Mouse (Mus musculus): Measurements from ENCODE around the gene Renbp. TPM values are rescaled to one million over a fixed set of nuclear protein-coding genes. Genes with fewer than 3 reads are reported as not detected.

The Renbp gene
- total and polyA plus RNA-seq, 2 experiments from 2014 or later, result 12.4 to 13.1 TPM

DNA sequence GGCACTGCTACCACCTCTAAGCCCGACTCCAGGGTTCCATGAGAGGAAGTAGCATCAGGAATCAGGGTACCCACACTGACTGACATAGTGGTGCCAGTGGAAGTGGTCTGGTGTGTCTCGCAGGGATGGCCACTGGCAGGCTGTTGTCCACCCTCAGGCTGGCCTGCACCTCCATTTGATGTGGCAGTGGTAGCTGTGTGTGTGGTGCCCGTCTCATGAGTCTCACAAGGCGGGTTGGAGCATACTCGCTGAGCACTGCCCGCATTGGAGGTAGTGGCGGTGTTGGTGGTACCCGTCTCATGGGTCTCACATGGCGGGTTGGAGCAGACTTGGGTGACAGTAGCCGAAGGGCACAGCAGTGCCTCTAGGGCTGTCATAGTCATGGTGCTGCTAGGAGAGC, 18.7 kb upstream of the Renbp start:
- DNase-seq, result no peak
- no peaks in the 10 kb centered on the region for H3K4me1 ChIP-seq (ENCODE audit: insufficient read depth)
- no peak overlapping the region for H3K4me2 ChIP-seq (ENCODE audit: low read depth)
- no peak overlapping the region for H3K27ac ChIP-seq (ENCODE audit: low read depth, low read length)
- TF ChIP-seq CTCF (IDR thresholded peaks at IDR 0.05; ENCODE audit: low read depth), result no peak
- H3K36me3 ChIP-seq (ENCODE audit: insufficient read depth), result peaks cover 72% of the 10 kb centered on the region
- H3K4me3 ChIP-seq (ENCODE audit: low read depth, low read length), result no peak overlapping the region
- 91% methylated on average over 10 of the region's 10 CpGs for WGBS
- H3K9ac ChIP-seq, result no peak overlapping the region
- no peaks in the 10 kb centered on the region for H3K27me3 ChIP-seq (ENCODE audit: insufficient read depth, low read length)
- H3K9me3 ChIP-seq (ENCODE audit: low read length), result no peaks in the 10 kb centered on the region
- ATAC-seq, result peak; percentile 18; the same call in 1 of the 2 replicates

DNA sequence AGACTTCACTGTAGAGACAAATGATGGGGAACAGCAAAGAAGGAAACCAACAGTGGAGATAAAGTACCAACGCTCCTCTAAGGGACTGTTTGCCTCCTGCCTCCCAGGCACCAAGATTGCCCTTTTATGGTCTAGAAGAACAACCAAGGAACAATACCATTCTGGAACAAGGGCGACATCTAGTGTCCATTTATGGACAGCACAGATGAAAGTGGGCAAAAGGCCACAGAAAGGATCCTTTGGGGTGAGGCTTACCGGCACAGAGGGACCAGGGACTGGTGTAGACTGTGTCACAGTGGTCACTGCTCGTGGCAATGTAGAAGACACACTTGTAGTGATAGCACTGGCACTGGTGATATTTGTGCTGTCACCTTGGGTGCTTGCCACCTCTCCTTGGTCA, 18.0 kb upstream of the Renbp start:
- Histone ChIP-seq H3K27ac (ENCODE audit: low read depth, low read length) (no peak overlapping the region; the same call in 1 of the 2 replicates), H3K36me3 (ENCODE audit: insufficient read depth) (peaks cover 75% of the 10 kb centered on the region), H3K9me3 (ENCODE audit: low read length) (no peaks in the 10 kb centered on the region), H3K4me3 (ENCODE audit: low read depth, low read length) (no peak overlapping the region), H3K4me1 (ENCODE audit: insufficient read depth) (no peaks in the 10 kb centered on the region), H3K9ac (no peak overlapping the region), H3K4me2 (ENCODE audit: low read depth) (no peak overlapping the region), H3K27me3 (ENCODE audit: insufficient read depth, low read length) (no peaks in the 10 kb centered on the region)
- 32% methylated on average over 4 of the region's 4 CpGs for WGBS
- TF ChIP-seq CTCF (IDR thresholded peaks at IDR 0.05; ENCODE audit: low read depth), result peak; percentile 79
- peak; percentile 71 for ATAC-seq
- DNase-seq, result peak; percentile 80

DNA sequence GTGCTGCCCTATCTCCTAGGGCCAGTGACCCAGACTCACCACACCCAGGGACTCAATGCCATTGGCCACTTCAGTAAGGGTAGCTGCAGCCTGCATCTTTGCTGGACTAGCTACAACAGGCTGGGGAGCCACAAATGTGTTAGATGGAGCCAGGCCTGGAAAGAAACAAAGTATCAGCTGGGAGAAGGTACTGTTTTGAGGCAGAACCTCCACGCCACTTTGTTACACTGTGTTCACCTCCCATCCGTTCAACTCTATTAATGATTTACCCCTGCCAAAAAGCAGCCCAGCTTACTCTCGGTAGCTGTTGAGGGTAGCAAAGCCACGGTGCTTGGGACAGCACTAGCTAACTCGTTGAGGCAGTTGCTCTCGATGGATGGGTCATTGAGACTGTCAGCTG, 16.2 kb upstream of the Renbp start:
- H3K9me3 ChIP-seq (ENCODE audit: low read length), result no peaks in the 10 kb centered on the region
- TF ChIP-seq CTCF (IDR thresholded peaks at IDR 0.05; ENCODE audit: low read depth), result no peak
- no peak overlapping the region for H3K27ac ChIP-seq (ENCODE audit: low read depth, low read length)
- WGBS, result 85% methylated on average over 6 of the region's 6 CpGs
- H3K27me3 ChIP-seq (ENCODE audit: insufficient read depth, low read length), result no peaks in the 10 kb centered on the region
- H3K4me1 ChIP-seq (ENCODE audit: insufficient read depth), result no peaks in the 10 kb centered on the region
- no peak overlapping the region for H3K4me3 ChIP-seq (ENCODE audit: low read depth, low read length)
- no peak overlapping the region for H3K9ac ChIP-seq
- DNase-seq (no peak), ATAC-seq (no peak)
- peaks cover 75% of the 10 kb centered on the region for H3K36me3 ChIP-seq (ENCODE audit: insufficient read depth)
- no peak overlapping the region for H3K4me2 ChIP-seq (ENCODE audit: low read depth)

DNA sequence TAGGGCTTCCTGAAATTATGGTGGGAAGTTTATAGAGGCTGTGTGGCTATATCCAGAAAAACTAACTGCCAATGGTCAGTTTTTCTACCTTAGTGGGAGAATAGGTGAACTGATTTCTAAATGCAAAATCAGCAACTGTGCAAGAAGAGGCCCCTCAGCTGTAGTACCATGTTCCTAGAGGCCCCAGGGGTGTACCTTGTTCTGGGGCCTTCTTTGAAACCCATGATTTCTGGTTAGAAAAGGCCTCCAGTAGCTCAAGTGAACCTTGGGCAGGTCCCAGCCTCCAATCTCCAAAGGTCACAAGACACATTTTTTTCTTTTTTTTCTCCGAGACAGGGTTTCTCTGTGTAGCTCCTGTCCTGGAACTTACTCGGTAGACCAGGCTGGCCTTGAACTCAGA, 11.6 kb upstream of the Renbp start:
- 84% methylated on average over 2 of the region's 2 CpGs for WGBS
- TF ChIP-seq CTCF (IDR thresholded peaks at IDR 0.05; ENCODE audit: low read depth), result no peak
- H3K4me1 ChIP-seq (ENCODE audit: insufficient read depth), result no peaks in the 10 kb centered on the region
- ATAC-seq, result no peak
- no peaks in the 10 kb centered on the region for H3K9me3 ChIP-seq (ENCODE audit: low read length)
- no peak overlapping the region for H3K9ac ChIP-seq
- no peak for DNase-seq
- no peaks in the 10 kb centered on the region for H3K27me3 ChIP-seq (ENCODE audit: insufficient read depth, low read length)
- H3K4me3 ChIP-seq (ENCODE audit: low read depth, low read length), result no peak overlapping the region
- no peak overlapping the region for H3K27ac ChIP-seq (ENCODE audit: low read depth, low read length)
- H3K36me3 ChIP-seq (ENCODE audit: insufficient read depth), result peaks cover 45% of the 10 kb centered on the region
- no peak overlapping the region for H3K4me2 ChIP-seq (ENCODE audit: low read depth)

DNA sequence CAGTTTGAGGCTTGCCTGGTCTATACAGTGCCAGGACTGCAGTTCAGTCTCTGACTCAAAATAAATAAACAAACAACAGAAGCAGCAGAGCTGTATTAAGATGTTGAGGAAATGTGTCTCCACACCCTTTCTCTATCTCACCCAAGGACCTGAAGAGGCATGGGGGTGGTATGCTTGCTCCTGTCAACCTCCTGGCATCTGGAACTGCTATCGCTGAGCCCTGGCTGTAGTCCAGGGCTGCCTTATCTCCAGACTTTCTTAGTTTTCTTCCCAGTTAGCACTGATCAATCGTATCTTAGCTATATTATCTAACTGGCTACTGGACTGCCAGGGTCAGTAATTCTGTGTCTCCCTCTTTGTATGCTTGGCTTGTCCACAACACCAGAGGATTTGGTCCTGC, 11.2 kb upstream of the Renbp start:
- peaks cover 45% of the 10 kb centered on the region for H3K36me3 ChIP-seq (ENCODE audit: insufficient read depth)
- H3K4me3 ChIP-seq (ENCODE audit: low read depth, low read length), result no peak overlapping the region
- TF ChIP-seq CTCF (IDR thresholded peaks at IDR 0.05; ENCODE audit: low read depth), result no peak
- DNase-seq, result no peak
- H3K27me3 ChIP-seq (ENCODE audit: insufficient read depth, low read length), result no peaks in the 10 kb centered on the region
- no peak overlapping the region for H3K4me2 ChIP-seq (ENCODE audit: low read depth)
- H3K9ac ChIP-seq, result no peak overlapping the region
- no peak overlapping the region for H3K27ac ChIP-seq (ENCODE audit: low read depth, low read length)
- H3K9me3 ChIP-seq (ENCODE audit: low read length), result no peaks in the 10 kb centered on the region
- H3K4me1 ChIP-seq (ENCODE audit: insufficient read depth), result no peaks in the 10 kb centered on the region
- ATAC-seq, result no peak
- WGBS, result 82% methylated on average over 2 of the region's 2 CpGs

DNA sequence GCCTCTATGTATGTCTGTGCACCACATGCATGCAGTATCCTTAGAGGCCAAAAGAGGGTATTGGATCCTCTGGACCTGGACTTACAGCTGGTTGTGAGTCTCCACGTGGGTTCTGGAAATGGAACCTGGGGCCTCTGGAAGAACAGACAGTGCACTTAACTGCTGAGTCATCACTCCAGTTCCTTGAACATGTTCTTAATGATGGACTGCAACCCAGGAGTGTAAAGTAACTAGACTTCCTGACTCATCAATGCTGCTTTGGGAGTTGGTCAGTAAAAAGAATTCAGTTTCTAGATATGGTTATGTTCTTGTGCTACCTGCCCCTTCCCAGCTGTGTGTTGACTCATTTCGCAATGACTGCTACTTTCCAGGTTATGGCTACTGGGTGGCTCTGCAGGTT, 1.2 kb upstream of the Renbp start:
- 78% methylated on average over 2 of the region's 2 CpGs for WGBS
- H3K4me1 ChIP-seq (ENCODE audit: insufficient read depth), result no peaks in the 10 kb centered on the region
- H3K36me3 ChIP-seq (ENCODE audit: insufficient read depth), result no peaks in the 10 kb centered on the region
- H3K4me3 ChIP-seq (ENCODE audit: low read depth, low read length), result no peak overlapping the region
- ATAC-seq (no peak), DNase-seq (no peak)
- TF ChIP-seq CTCF (IDR thresholded peaks at IDR 0.05; ENCODE audit: low read depth), result no peak
- no peaks in the 10 kb centered on the region for H3K9me3 ChIP-seq (ENCODE audit: low read length)
- H3K27me3 ChIP-seq (ENCODE audit: insufficient read depth, low read length), result no peaks in the 10 kb centered on the region
- H3K9ac ChIP-seq, result no peak overlapping the region
- no peak overlapping the region for H3K4me2 ChIP-seq (ENCODE audit: low read depth)
- H3K27ac ChIP-seq (ENCODE audit: low read depth, low read length), result no peak overlapping the region

DNA sequence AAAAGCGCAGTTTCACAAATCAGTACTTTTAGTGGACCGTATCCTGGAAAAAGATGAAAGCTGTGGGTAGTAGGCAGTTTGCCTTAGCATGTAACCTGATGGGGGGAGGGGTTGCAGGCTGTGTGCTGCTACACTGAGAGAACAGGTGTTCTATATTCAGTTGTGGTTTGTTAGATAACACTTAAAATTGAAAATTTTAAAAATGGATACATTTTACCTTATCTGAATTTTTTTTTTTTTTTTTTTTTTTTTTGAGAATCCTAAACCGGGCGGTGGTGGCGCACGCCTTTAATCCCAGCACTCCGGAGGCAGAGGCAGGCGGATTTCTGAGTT, 8.1 kb downstream of the Renbp start:
- DNase-seq, result no peak
- Histone ChIP-seq H3K9me3 (ENCODE audit: low read length) (no peaks in the 10 kb centered on the region), H3K27ac (ENCODE audit: low read depth, low read length) (peak overlapping the region; percentile 67), H3K9ac (peak overlapping the region; percentile 67; the same call in 1 of the 2 replicates), H3K27me3 (ENCODE audit: insufficient read depth, low read length) (no peaks in the 10 kb centered on the region), H3K4me3 (ENCODE audit: low read depth, low read length) (peak overlapping the region; percentile 49), H3K4me2 (ENCODE audit: low read depth) (peak overlapping the region; percentile 56), H3K36me3 (ENCODE audit: insufficient read depth) (no peaks in the 10 kb centered on the region), H3K4me1 (ENCODE audit: insufficient read depth) (0 out of 2 replicates have a peak, but pooled peaks cover 4% of the 10 kb centered on the region)
- 78% methylated on average over 8 of the region's 8 CpGs for WGBS
- ATAC-seq, result no peak
- no peak for TF ChIP-seq CTCF (IDR thresholded peaks at IDR 0.05; ENCODE audit: low read depth)
